Mouse (Mus musculus) liver, adult 2 months (tissue): ENCODE measurements around the gene Klf11.

Source experiments
- CTCF ChIP-seq: fragments of 200-500 bp; IDR thresholded peaks from 2 replicates; pipeline ENCODE4 v1.5.1; 2011; ENCODE audit warnings: low read depth, low read length, control low read depth
- POLR2A ChIP-seq: fragments of 200-500 bp; IDR thresholded peaks from 2 replicates; pipeline ENCODE4 v1.6.1; 2011; ENCODE audit warnings: low read length, control low read depth; ENCODE audit not compliant: insufficient read depth; ENCODE audit errors: extremely low read depth

- TF ChIP-seq POLR2A (no peak), CTCF (peak; percentile 12; the same call in 1 of the 2 replicates)
These were observed 58.9 kb downstream of the Klf11 start for GRCm38 (mm10) chr12:24709831-24710508.
